Mouse (Mus musculus): ENCODE measurements at regions not wholly inside any gene's neighbourhood (a gene's known extent, or its start where the extent isn't known, plus 50 kb on each side); places are given as distances from the start of the nearest gene placed in this dataset.
"Not testable (repeated sequence)": the region's sequence is repeated elsewhere in the genome, so short reads cannot be mapped to it uniquely, and the experiment has no call there.

DNA sequence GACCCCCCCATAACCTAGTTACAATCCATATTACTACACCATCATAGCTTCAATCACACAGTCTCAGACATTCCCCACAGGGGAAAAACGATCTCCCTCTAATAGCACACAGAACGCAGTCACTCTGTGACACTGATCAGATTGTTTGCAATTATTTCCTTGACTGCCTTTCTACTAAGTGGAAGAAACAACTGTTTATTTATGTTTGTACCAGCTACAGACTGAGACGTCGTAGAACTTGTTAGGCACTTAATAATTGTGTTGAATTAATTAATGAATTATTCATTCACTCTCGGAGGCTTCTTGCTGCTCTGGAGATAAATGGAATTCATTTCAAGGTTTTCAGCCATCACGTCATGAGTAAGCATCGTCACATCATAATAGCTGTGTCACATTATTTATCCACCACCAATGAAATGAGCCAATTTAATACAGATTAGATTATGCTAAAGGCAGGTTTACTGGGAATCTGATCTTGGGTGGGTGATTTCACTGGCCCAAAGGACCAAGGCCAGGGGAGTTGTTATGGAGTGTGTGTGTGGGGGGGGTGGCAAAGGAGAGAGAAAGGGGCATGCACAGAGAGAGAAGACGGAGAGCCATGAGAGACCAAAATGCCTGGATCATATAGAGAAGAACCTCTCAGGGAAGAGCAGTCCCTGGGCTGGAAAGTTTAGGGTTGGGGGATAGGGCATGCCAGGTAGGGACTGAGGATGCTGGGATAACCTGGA is 355.7 kb upstream of the Zwint start:
- no peak for DNase-seq (ENCODE audit: low read depth, low spot score)

DNA sequence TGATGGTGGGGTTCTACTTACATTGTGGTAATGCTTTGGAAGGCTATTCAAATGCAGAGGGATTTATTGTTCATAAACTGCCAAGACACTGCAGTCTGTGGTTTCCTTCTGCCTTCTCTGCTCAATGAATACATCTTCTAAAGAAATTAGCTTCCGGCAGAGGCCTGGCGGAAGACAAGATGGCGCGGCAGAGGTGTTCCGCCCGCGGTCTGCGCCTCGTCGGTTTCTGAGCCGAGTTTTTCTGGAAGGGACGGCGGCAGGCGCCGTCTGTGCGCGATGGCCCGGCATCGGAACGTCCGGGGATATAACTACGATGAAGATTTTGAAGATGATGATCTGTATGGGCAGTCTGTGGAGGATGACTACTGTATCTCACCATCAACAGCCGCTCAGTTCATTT is 345.6 kb upstream of the Zwint start:
- DNase-seq (ENCODE audit: low read depth, low spot score) = not testable (repeated sequence)

DNA sequence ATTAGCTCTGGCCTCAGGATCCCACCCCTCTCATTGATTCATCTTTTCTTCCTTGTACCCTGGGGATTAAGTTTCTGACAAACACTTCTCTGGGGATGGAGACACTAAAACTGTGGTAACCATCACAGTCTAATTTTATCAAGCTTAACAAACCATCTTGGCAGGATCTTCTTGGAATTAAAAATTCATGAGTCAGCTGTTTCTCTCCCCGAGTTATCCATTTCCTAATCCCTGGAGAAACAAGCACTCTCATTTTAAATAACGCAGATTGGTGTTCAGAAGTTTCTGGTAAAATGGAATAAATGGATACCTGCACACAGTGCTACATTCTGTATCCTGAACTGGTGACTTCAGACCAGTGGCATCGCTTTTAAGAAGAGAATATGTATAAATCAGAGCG is 336.3 kb upstream of the Zwint start:
- no peak for DNase-seq (ENCODE audit: low read depth, low spot score)

DNA sequence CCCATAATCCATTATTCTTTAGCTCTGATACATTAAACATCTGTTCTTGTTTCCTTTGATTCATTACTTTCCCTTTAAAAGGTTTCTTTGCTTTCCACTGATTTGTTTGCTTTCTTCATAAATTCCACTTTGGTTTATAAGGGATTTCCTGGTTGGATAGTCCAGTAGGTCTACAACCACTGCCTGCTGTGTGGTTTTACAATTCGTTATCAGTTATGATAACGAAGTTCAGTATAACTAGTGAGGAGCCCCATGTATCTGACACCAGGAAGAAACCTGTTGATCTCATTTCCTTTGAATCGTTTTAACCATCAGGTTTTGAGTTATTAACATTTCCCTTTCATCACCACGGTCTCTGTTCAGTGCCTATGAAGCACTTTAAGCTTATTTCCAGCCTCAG is 334.3 kb upstream of the Zwint start:
- no peak for DNase-seq (ENCODE audit: low read depth, low spot score)

DNA sequence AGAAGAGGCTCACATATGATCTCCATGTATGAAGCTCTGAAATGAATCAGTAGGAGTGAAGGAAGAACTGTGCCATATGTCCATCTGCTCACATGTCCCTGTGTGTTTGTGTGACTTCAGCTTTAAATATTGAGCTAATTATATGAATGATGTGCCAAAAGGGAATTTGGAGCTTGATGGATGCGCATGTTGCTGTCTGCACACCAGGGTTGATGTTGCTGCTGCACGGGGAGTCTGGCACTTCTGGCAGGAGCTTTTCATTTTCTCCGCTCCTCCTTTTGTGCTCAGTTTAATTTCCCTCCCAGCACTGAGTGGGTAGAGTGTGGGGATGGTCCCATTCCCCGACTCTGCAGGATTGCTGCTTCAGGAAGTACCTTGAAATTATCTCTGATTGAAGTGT is 328.0 kb upstream of the Zwint start:
- no peak for DNase-seq (ENCODE audit: low read depth, low spot score)

DNA sequence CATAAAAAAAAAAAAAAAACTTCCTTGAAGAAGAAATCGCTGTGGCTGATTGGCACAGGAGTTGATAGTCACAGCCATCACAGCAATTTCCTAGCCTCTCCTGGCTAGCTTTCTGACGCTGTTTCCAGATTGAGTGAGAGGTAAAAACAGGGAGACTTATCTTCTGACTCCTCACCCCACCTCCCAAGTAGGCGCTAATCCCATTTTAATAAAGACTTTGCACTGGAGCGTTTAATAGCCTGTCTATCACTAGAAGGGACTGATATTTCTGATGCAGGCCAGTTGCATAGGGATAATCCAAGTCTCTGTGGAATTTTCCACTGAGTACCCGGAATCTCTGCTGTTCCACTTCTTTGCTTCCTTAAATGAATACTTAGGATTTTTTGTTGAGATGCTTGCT is 307.4 kb upstream of the Zwint start:
- DNase-seq (ENCODE audit: low read depth, low spot score) = no peak

DNA sequence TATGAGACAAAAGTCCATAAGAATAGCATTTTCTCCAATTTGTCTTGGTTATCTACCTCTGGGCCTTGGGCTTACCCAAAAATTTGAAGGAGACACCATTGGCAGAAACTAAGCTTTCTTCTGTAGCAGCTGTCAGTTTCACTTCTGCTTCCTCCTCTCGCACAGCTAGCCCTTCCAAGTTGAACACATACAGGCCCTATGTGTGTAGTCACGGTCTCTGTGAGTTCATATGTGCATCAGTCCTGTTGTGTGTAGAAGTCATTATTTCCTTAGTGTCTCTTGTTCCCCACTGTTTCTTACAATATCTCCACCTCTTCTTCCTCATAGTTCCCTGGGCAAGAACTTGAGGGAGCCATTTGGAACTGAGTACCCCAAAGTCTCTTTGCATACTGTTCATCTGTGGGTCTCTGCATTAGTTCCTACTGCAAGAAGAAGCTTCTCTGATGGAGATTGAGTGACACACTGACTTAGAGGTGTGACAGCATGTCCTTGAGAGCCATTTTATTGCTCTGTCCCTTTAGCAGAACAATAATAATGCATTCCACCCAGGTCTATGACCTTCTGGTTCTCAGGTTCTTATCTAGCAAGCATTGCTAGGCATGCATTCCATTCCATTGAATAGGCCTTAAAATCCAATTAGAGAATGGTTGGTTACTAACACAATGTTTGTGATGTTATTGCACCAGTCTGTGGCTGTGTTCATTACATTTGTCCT is 306.5 kb upstream of the Zwint start:
- no peak for DNase-seq (ENCODE audit: low read depth, low spot score)

DNA sequence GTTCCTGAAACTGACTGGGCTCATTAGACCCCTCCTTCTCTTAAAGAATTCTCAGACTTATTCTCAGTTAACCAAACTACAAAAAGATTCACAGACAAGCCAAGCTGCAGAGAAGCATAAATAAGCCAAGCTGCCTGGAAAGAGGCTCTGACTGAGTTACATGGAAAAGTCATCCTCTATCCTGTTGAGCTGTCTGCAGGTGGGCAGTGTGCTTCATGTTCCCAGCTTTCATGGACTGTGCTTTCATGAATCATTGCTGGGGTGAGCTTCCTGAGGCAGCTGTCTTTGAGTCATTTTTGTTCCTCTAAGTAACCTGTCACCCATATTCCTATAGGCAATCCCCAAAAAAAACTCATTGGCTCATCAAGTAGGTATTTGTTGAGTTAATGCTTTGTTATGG is 301.8 kb upstream of the Zwint start:
- DNase-seq (ENCODE audit: low read depth, low spot score) = no peak

DNA sequence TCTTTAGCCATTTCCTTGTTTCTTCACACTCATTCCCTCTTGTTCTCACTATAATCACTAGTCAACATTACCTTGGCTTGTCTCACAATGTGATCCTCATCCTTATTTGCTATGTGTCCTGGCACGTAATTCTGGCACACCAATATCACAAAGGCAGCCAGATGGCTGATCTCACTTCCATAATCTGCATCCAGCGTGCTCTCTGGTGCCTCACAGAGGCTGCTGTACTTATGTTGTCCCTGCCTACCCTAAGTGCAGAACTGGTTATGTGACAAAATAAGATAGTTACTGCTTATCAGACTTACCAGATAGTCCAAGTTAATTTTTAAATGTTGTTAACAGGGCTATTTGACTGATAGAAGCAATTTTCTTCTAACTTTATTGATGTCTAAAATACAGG is 301.1 kb upstream of the Zwint start:
- DNase-seq (ENCODE audit: low read depth, low spot score) = no peak

DNA sequence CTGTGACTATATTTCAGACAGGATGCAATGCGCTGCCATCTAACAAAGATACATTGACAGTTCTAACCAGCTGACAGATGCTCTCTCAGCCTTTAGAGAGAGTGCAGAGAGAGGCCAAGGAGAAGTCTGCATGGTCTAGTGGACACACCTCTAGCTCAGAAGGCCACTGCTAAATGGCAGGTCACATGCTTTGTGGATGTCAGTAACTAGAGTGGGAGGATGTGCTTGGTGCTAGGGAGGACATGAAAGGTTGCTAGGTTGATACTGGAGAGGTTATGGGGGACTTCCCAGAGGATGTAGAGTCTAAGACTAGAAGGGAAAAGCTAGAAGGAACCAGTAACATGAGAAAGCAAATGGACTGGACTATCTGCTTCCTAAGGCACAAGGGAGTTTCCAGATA is 271.3 kb upstream of the Zwint start:
- DNase-seq (ENCODE audit: low read depth, low spot score) = no peak

DNA sequence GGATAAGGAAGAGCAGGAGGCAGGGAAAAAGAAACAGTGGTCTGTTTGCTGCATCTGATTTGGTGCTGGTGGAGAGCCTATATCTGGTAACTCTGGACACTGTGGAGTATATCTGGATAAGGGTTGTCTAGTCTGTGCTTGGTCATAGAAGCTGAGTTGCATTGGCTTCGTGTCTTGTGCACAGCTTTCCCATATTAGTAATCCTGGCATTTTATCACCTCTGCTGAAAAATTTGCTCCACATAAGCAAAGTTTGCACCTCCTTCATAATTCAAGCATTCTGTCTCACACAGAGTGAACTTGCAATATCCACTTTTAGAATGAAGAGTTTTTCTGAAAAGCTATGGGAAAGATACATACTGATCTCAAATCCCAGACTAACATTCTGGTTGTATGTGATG is 269.8 kb upstream of the Zwint start:
- no peak for DNase-seq (ENCODE audit: low read depth, low spot score)

DNA sequence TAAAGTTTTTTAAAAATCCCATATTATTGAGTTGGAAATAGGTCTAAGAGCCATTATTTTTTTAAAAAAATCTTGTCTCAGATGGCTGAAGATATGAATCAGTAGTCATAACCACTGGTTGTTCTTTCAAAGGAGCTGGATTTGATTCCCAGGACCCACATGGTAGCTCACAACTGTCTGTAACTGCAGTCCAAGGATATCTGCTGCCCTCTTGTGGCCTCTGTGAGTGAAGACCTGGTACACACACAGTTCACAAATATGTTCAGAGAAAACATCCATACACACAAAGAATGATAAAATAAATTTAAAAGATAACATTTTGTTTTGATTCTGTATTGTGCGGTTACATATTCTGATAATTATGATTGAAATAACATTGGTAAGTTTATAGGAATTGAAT is 263.2 kb upstream of the Zwint start:
- peak; percentile 2 for DNase-seq (ENCODE audit: low read depth, low spot score)

DNA sequence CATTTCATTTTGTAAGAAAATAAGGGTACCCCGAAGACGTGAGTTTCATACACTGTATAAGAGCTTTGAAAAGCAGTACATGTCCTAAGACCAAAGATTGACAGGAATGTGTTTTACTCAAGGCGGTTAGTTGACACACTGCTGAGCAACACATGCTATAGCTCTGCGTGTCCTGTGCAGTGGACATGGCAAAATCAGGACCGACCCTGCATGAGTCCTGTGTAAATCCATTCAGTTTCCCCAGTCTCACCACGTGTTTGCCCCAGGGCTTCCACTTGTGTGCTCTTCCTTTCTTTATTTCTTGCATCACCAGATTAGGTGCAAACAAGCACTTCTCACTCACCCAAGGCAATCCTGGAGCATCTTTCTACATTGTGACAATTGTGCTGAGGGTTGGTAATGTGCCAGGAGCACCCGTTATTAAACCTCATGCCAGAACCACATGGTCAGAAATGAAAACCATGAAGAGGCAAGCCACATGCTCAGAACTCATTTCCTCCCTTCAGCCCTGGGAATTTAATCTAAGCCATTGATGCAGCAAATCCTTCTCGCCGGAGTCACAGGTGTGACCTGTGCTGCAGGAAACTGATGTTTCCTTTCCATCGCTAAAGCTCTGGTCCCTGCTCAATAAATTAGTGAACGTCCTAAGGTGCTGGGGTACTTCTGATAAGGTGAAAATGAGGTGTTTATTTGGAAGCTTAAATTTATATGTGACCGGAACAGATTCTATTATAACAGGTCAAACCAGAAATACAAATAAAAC is 261.2 kb upstream of the Zwint start:
- DNase-seq (ENCODE audit: low read depth, low spot score) = no peak

DNA sequence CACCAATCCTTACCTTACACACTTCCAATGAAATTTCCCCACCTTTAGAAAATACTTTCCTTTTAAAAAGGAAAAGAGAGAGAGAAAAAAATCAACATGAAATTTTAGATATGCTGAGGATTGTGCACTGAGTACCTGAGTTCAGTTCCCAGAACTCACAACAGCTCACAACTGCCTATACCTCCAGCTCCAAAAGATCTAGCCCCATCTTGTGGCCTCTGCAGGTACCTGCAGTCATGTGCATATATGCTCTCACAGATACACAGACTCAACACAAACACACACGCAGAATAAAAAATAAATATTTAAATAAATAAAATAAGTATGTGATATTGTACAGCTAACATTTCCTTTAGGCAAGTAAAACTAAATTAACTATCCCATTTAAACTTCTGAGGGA is 260.3 kb upstream of the Zwint start:
- no peak for DNase-seq (ENCODE audit: low read depth, low spot score)

DNA sequence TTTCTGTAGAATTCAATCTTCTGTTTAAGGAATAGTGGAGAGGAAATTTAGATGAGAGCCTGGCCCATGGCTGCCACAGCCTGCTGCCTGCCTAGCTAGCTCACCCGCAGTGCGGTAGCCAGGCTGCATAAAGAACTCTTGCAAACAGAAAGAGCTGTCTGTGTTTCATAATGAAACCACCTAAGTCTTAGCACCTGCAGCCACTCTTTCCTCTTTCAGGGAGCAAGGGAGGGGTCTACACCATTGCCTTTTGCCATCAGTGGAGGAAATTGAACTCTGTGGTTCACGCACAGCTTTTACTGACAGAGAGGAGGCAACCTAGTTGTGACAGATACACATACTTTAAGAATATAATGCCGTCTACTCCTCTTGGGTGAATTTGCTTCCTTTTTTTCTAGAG is 251.4 kb upstream of the Zwint start:
- DNase-seq (ENCODE audit: low read depth, low spot score) = no peak

DNA sequence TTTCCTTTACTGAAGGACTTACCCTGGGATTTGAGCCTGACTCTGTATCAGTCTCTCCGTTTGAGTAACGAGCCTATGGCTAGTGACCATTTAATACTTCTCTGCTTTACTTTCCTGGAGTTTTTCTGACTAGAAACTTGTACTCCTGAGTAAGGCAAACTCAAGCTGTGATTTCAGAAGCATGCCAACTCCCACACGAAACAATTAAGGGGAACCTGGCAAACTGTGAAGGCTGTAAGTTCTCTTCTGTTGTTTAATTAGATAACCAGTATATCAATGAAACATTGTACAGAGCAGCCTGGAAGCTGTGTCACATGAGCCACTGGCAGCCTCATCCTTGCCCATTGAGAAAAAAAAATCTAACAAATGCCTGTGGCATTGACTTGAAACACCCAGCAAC is 244.3 kb upstream of the Zwint start:
- no peak for DNase-seq (ENCODE audit: low read depth, low spot score)

DNA sequence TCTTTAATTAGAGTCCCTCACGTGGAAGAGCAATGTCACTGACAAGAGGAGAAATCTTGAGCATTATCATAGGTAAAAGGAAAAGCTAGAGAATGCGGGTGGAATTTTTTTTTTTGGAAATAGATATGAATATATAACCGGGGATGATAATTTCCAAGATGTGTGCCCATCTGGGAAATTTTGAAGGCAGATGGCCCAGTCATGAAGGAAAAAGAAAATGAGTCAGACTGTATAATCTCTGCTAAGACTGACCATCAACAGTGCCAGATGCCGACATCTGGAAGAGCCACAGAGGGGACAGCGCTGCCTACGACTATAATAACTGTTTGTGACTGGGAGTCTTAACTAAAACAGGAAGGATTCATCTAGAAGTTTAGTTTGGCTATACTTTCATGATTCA is 243.0 kb upstream of the Zwint start:
- DNase-seq (ENCODE audit: low read depth, low spot score) = no peak

DNA sequence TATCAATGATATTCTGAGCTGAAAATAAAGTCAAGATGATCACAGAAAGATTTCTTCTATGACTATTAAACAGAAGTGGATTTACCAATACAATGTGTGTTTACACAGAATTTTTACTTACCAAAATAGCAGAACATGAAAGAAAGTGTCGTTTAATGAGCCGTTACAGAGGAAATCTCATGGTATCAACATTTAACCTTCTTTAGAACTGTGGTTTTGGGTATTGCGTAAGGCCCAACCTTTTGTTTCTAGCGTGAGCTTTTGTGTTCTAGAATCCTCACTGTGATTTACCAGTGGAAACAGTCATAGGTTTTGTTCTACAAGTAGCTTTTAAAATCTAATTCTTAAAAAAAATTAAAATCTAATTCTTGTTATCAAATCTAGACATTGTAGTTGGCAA is 200.0 kb upstream of the Zwint start:
- no peak for DNase-seq (ENCODE audit: low read depth, low spot score)

DNA sequence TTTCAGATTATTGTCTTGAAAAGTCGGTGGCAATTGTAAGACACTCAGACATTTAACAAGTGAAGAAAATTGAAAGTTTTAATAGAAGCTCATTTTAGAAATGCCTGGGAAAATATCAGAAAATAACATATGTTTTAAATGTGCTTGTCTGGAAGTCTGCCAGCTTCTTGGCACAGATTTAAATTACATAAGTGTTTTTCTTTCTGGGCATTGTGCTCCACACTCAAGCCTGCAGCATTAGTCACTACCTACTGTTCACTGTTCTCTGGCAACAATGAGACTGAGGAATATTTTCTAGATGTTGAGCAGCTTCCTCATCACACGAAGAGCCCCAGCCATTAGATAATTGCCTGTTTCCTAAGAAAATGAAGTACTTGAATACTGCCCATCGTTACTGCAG is 170.3 kb upstream of the Zwint start:
- no peak for DNase-seq (ENCODE audit: low read depth, low spot score)

DNA sequence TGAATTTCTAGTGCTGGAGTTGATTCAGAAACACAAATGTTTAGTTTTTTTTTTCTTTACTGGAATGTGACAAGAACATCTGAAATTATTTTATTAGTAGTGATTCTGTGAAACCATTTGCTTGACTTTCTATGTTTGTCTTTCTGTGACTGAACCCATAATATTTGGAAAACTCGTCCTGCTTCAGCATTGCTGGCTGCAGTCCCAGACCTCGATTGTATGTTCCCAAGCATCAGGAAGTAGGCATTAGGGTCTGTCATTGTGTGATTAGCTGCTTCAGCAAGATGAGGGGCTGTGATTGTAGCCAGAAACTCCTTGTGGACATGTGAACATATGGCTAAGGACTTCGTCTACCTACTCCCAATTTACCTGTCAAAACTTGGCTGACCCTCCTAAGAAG is 122.2 kb upstream of the Zwint start:
- no peak for DNase-seq (ENCODE audit: low read depth, low spot score)

DNA sequence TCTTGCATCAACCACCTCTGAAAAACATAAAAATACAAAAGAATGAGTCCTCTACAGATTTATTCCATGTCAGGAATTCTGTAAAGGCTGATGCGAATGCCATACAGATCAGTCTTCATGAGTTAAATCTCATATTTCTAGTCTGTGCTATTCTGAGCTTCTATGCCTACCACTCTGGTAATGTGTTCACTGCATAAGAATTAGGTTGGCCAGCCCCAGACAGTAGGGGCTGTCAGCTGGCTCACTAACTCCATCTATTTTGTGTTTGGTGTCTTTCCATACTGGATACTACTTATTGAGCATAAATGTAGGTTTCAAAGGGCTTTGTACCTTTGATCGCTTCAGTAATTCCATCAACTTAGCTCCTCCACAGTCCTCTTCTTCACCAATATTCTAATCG is 121.2 kb upstream of the Zwint start:
- no peak for DNase-seq (ENCODE audit: low read depth, low spot score)

DNA sequence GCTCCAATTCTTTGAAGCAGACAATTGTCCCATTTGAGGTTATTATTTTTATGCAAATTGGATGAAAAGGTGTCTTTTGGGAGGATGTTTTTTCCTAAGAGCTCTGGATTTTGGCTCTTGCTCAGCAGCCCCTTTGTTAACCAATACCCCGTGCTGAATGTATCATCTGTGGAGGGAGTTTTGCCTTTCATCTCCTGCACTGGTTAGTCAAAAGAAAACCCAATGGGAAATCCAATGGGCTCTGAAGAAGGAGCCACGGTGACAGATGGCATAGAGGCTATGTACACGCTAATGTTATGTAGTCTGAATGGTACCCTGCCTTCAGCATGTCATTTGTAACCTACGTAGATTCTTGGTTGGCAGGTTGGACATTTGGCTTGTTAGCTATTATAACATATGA is 120.8 kb upstream of the Zwint start:
- no peak for DNase-seq (ENCODE audit: low read depth, low spot score)

DNA sequence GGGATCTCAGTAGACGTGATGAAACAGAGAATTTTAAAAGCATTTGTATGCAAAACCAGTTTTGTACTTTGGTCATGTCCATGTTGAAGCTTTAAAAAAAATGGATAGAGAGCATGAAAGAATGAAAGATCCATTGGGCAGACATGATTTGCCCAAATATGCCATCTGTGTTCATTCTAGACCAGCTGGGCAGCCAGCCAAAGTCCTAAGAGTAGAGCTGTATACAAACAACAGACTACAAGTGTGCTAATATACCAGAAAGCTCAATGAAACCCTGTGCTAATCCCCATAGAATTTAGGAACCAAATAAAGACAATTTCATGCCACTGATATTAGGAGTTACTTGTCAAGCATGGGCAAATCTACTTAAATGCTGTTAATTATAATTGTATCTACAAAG is 105.1 kb upstream of the Zwint start:
- no peak for DNase-seq (ENCODE audit: low read depth, low spot score)
